Mouse (Mus musculus) liver, adult (tissue): ENCODE measurements around the gene Maneal.

Experiments
- GATA4 ChIP-seq: IDR thresholded peaks from 2 replicates; pipeline ENCODE4 v1.6.1; 2014; ENCODE audit warnings: mild to moderate bottlenecking, low read length; ENCODE audit not compliant: insufficient replicate concordance

The Maneal gene

DNA sequence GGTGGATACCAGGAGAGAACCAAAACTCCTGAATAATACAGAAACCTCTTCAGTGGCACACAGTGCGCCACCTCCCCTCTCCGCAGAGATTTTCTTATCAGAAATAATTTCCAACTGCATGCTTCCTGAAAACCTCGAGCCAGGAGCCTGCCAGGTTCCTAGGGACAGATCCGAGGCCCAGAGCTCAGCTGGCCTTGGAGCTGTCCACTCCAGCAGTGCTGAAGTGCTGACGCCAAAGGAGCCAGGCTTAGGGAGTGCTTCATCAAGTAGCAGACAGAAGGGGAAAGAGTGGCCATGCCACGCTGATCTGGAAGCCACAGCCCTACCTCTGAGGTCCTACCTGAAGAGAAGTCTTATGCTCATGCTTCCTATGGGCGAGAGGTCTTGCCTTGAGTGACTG lies 1.5 kb downstream of the Maneal start:
- TF ChIP-seq GATA4, result no peak

DNA sequence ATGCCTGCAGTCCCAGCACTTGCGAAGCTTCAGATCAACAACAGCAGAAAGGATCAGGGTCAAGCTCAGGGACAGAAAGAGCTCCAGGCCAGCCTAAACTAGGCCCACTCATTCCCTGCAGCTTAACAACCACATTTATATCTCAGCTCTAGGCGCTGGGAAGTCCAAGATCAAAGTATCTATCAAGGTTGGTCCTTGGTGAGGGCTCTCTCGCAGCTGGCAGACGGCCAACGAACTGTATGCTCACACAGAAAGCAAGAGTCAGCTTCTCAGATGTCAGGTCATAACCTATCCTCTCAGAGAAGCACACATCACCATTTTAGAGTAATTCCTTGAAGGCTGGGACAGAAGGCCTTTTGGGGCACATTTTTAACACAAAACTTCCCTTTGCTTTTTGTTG lies 3.6 kb downstream of the Maneal start:
- no peak for TF ChIP-seq GATA4

DNA sequence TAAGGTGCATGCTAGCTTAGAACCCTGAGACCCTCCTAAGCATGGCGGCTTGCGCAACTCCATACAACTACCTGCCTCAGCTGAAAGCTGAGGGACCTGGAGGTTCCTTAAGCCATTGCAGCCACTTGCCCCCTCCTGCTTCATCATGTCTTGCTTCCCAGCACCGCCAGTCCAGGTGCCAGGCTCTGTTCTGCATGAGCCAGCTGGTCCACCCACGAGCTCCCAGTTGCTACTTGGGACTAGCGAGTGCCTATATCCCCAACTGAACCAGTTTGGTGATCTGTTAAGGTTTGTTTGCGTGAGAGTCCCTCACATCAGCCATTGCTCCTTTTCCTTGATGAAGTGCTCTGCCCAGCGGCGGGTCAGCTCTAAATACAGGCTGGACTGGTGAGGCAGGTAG lies 5.7 kb downstream of the Maneal start:
- no peak for TF ChIP-seq GATA4

DNA sequence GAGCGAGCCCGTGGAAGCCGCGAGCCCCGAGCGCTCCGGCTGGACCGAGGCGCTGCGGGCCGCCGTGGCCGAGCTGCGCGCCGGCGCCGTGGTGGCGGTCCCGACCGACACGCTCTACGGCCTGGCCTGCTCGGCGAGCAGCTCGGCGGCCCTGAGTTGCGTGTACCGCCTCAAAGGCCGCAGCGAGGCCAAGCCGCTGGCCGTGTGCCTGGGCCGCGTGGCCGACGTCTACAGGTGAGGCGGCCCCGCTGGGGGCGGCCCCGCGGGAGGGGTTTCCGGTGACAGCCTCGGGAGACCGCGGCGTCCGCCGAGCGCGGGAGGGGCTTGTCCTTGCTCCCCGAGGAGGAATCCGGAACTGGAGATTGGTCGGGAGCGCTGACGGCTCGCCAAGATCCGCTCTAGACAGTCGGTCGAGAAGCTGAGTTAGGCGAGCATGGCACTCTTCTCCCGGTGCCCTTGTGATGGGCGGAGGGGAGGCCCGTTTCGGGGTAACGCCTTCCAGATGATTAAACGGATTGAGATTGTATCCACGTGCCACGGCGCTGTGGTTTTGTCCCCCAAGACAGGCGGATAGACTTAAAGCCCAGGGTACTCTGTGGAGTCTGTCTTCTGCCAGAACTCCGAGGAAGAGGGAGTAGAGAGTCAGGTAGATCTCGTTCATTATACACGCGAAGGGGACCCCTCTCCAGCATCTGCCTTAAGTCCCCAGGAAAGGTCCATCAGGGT lies 10.9 kb downstream of the Maneal start, which contains the start of gene 1110065P20Rik:
Gene 1110065P20Rik (minus strand): TSS at position 264 of the 726 bp plus-strand sequence.
- no peak; the same call in 1 of the 2 replicates for TF ChIP-seq GATA4

DNA sequence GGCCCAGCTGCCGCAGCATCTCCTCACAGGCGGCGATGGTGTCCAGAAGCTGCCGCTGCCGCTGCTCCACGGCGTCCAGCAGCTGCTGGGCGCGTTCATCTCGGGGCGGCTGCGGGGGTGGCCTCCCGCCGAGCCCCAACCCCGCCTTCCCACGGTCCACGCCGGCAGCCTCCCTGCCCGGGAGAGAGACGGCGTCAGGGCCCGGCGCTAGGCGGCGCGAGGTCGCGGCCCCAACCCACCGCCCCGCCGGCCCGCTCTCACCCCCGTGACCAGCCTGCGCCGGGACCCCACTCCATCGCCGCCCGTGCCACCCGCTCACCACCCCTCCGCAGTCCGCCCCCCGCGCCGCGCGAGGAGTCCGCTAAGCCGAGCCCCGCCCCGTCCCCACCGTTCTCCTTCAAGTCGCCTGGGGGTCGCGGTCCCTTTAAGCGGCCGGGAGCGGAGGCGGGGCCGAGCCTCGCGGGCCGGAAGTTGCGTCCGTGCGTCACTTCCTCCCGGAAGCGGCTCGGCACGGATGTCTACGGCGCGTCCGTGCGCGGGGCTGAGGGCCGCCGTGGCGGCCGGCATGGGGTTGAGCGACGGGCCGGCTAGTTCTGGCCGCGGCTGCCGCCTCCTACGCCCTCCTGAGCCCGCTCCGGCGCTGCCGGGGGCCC lies 11.6 kb downstream of the Maneal start, which contains the start of gene Yrdc:
Gene Yrdc (plus strand): TSS at position 419 of the 653 bp plus-strand sequence.
- no peak for TF ChIP-seq GATA4

DNA sequence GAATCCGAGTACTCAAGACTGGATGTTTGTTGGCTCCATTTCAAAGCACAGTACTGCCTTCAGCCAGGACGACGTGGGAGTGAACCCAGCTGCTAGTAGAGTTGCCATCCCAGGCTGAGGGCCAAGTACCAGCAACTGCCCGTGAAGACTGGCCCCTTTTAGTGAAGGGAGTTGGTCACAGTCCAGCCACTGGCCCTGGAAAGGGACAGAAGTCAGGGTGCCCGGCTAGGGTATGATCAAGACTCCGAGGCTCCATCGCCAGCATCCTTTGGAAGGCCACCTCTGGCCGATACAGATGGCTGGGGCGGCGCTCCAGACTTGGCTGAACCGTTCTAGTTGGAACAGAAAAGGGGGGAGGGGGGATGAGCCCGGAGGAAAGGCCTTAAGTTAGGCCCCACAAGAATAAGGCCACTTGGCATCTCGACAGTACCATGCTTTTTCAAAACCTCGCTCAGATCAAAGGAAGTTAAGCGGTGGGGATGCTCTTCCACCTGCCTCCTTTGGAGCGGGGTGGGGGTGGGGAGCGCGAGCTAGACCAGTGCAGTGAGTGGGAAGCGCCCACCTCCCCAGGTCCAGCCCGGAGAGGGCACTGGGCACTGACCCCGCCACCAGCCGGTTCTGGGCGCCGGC lies 12.2 kb downstream of the Maneal start:
- TF ChIP-seq GATA4, result no peak

DNA sequence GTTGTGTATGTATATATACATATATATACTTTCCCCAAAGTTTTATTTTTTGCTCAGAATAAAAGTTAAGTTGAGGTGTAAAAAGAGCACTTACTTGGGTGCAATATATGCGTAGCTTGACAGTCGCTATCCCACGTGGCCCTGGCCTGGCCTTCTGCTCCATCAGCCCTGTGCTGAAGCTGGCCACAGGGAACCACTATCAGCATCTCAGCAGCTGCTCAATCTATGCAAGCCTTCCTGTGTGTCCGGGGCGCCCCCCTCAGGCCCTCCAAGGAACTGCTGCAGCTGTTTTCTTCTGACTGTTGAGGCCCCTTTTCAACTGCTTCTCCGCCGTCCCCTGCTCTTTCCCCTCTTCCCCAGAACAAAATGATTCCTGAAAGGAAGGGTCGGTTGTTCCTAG lies 14.4 kb downstream of the Maneal start:
- peak; percentile 78; the same call in 1 of the 2 replicates for TF ChIP-seq GATA4

DNA sequence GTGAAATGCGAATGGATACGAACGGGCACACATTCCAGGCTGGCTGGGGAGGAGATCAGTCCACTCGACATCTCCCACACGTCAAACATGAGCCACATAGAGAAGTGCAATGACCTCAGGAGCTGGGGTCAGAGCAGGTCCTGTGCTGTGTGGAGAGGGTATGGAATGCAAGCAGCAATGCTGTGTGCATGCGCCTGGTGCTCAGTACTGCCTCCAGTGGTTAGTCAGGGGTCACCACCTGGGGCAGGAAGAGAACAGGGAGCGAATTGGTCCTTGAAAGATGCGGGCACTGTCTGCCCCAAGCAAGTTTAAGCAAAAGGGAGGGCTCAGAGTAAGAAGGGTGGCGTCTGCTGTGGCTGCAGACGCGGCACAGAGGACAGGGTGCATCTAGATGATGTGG lies 18.5 kb downstream of the Maneal start:
- no peak for TF ChIP-seq GATA4

DNA sequence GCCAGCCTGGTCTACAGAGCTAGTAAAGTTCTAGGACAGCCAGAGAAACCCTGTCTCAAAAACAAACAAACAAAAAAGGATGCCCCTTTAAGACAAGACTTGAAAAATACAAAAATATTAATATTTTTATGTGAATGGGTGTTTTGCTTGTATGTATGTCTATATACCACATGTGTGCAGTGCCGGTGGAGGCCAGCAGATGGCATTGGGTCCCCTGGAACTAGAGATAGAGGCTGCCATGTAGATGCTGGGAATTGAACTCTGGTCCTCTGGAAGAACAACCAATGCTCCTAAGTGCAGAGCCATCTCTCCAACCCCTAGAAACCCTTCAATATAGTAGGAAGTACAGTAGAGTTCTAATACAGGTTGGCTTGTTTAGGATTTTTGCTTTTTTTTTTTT lies 21.0 kb downstream of the Maneal start:
- no peak for TF ChIP-seq GATA4

DNA sequence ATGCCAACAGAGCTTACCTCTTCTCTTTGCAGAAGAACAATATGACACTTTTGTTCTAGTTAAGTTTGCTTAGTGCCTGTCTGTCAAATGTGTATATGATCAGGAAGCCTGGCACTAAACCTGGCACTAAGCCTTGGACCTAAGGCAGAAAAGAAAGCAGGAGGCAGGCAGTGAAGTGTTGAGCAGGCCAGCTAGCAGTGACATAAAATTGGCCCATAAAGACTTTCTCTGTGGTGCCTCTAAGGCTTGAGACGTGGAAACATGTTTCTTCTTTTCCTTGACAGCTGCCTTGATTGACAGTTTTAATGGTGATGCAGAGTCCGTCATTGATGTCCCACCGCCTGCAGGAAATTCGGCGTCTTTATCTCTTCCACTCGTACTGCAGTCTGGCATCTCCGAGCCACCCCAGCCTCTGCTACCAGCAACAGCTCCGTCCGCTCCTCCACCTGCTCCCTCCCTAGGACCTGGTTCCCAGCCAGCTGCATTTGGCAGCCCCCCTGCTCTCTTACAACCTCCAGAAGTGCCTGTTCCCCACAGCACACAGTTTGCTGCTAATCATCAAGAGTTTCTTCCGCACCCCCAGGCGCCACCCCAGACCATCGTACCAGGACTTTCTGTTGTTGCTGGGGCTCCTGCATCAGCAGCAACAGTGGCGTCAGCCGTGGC lies 23.8 kb downstream of the Maneal start:
- TF ChIP-seq GATA4, result no peak

DNA sequence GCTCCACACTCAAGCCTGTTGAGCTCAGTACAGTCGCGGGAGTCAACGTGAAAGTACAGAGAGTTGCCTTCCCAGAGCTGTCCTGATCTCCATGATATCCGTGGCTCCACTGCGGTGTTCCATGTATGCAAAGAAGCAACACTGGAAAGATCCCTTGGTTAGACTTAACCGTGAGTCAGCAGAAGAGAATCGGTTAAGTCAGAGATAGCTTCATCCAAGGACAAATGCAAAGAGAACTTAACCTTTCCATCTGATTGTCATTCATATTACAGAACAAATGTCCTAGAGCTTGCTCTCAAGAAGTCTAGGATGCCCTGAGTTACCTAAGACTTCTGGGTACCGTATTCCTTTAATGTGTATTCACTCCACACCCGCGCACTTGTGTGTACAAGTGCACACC lies 29.2 kb downstream of the Maneal start:
- no peak for TF ChIP-seq GATA4

DNA sequence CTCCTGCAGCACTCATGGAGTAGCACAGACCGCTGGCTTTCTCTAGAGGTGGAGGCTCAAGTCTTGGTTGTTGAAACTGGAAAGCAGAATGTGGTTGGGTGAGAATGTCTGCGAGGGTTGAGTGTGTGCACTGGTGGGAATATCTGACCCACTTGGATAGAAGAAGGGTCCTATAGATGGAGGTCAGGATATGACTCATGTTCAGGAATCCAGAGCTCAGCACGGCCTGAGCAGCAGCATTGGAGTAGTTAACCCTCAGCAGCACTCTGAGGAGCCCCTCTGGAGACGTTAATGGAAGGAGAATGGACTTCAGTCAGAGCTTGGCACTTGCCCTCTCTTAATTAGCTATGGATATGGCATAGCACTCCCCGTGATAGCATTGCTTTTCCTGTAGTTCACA lies 32.3 kb downstream of the Maneal start:
- no peak for TF ChIP-seq GATA4

DNA sequence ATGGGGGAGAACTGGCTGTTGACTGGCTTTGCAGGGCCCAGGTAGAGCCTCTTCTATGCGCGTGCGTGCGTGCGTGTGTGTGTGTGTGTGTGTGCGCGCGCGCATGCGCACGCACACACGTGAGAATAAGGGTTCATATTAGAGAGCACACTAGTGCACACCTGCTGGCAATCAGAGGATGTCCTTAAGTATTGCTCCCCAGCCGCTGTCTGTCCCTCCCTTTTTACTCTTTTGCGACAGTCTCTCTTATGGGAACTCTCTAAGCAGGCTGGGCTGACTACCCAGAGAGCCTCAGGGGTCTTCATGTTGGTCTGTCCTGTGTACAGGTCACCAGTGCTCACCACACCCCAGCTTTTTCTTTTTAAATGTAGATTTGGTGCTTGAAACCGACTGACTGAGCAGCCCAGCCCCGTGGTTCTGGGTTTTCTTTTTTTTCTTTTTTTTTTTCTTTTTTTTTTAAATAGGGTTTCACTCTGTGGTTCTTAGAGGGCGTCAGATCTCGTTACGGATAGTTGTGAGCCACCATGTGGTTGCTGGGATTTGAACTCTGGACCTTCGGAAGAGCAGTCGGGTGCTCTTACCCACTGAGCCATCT lies 36.5 kb downstream of the Maneal start:
- TF ChIP-seq GATA4, result no peak

DNA sequence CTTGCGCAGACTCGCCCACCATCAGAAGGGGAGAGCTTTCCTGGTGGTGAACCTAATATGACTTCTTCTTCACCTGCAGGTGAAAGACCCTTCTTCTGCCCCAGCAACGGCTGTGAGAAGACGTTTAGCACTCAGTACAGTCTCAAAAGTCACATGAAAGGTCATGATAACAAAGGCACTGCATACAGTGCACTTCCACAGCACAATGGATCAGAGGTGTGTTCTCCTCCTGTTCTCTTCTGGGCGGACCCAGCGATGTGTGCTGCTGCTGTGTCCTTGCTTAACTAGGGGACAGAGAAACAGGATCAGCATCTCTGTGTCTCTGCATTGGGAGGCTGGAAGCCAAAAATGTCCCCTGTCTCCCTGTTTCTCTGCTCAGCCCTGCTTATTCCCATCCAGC lies 37.0 kb downstream of the Maneal start:
- no peak for TF ChIP-seq GATA4

DNA sequence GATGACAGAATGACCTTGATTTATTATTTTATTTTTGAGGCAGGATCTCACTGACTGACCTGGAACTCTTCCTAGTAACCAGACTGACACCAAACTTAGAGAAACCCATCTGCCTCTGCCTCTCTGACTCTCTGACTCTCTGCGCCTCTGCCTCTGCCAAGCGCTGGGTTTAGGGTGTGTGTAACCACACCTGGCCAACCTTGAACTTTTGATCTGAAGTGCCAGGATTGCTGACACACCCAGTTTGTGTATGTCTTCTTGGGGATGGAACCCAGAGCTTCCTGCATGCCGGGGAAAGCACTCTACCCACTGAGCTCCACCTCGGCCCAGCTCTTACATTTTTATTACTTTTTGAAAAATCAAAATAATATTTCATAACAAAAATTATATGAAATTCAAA lies 43.1 kb downstream of the Maneal start:
- TF ChIP-seq GATA4, result no peak
